19 mouse cellular contexts compared by ENCODE assay signal in genomic region chr13:112818125-112818524, GRCm38 (mm10).
"Had no signal": no experiment of that assay in that cellular context is flagged by ENCODE, and none has a peak within 500 bp of the region (broad histone marks: within the 10 kb centered on the region; RNA-seq: fewer than 3 reads in every experiment).

No protein-coding gene starts in this region.

- H3K9ac ChIP-seq: liver, embryonic 12.5 days; liver, embryonic 14.5 days; midbrain, embryonic 12.5 days; neural tube, embryonic 13.5 days; neural tube, embryonic 15.5 days had no signal

- H3K36me3 ChIP-seq: liver, embryonic 12.5 days; midbrain, embryonic 10.5 days; midbrain, embryonic 12.5 days; neural tube, embryonic 13.5 days; neural tube, embryonic 15.5 days had no signal

- H3K27me3 ChIP-seq: liver, embryonic 12.5 days; midbrain, embryonic 12.5 days; neural tube, embryonic 13.5 days; neural tube, embryonic 15.5 days had no signal

- H3K4me1 ChIP-seq: midbrain, embryonic 10.5 days; midbrain, embryonic 12.5 days; neural tube, embryonic 13.5 days; neural tube, embryonic 15.5 days had no signal

- H3K27ac ChIP-seq: liver, embryonic 12.5 days; liver, embryonic 14.5 days; midbrain, embryonic 10.5 days; midbrain, embryonic 12.5 days; neural tube, embryonic 13.5 days; neural tube, embryonic 15.5 days had no signal

- DNase-seq: lung, postnatal 14 days; lung, postnatal 4 days; midbrain, embryonic 14.5 days; retina, postnatal 1 day; right cerebral cortex, adult 18-20 months; right cerebral cortex, postnatal 25 days; right cerebral cortex, postnatal 4 days; spleen, adult 18-20 months; thymus, adult 18-20 months; thymus, postnatal 14 days; thymus, postnatal 36 days had no signal

- ATAC-seq: liver, embryonic 12.5 days; midbrain, embryonic 16.5 days had no signal

- H3K4me3 ChIP-seq: liver, embryonic 12.5 days; midbrain, embryonic 10.5 days; midbrain, embryonic 12.5 days; myocyte; neural tube, embryonic 13.5 days; neural tube, embryonic 15.5 days had no signal

- H3K9me3 ChIP-seq: liver, embryonic 12.5 days; midbrain, embryonic 10.5 days; midbrain, embryonic 12.5 days; neural tube, embryonic 13.5 days; neural tube, embryonic 15.5 days had no signal

- H3K4me2 ChIP-seq: liver, embryonic 12.5 days; midbrain, embryonic 12.5 days; neural tube, embryonic 13.5 days; neural tube, embryonic 15.5 days had no signal
